Mouse (Mus musculus) C2C12 (cell line): Measurements from ENCODE around the gene Clca2.

ENCODE experiments used
- CTCF ChIP-seq: IDR thresholded peaks from one replicate; pipeline ENCODE4 v1.5.1; 2011; ENCODE audit not compliant: control insufficient read depth, insufficient read depth, insufficient read length
- FOSL1 ChIP-seq: IDR thresholded peaks from one replicate; pipeline ENCODE4 v1.8.0; 2011; ENCODE audit warnings: mild to moderate bottlenecking, low read length; ENCODE audit not compliant: poor library complexity, insufficient read depth, severe bottlenecking
- MYOD1 ChIP-seq: IDR thresholded peaks from one replicate; pipeline ENCODE4 v1.6.1; 2011; ENCODE audit warnings: low read depth; ENCODE audit not compliant: control insufficient read depth, insufficient read length

DNA sequence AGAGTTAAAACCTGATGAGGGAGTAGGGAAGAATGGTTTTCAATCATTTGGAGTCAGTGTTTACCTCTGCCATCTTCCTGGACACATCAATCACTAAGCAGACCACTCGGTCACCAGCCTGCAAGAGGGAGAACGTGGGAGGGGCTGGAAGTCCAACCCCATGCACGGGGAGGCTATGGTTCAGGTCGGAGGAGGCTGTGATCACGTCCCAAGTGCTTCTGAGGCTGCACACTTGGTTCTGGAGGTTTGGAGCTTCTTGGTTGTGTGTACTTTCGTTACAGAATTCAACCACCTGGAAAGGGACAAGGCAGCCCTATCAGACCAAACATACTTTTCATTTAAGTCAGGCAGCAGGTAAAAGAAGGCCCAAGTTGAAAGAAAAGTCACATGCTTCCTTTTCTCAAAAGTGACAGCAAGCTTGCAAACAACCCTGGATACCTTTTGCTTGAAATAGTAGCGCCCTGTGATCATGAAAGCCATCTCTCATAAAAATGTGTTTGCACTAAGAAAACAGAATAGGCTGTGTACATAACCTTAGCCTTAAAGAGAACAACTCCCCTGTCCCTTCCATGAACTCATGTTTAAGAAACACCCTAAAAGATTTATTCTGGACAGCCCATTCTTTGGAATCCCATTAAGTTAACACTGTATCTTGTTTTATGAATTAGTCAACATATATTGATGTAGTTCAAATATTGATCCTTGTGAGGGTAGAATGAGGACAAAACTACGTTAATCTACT is 11.2 kb downstream of the Clca2 start:
- TF ChIP-seq CTCF = no peak
- TF ChIP-seq MYOD1 = no peak
- no peak for TF ChIP-seq FOSL1
